Mouse (Mus musculus): ENCODE measurements around the gene Dync1i1. TPM values are rescaled to one million over a fixed set of nuclear protein-coding genes. Genes with fewer than 3 reads are reported as not detected.

Gene Dync1i1
- polyA plus RNA-seq, 1 experiment from 2014 or later: 1.6 TPM

DNA sequence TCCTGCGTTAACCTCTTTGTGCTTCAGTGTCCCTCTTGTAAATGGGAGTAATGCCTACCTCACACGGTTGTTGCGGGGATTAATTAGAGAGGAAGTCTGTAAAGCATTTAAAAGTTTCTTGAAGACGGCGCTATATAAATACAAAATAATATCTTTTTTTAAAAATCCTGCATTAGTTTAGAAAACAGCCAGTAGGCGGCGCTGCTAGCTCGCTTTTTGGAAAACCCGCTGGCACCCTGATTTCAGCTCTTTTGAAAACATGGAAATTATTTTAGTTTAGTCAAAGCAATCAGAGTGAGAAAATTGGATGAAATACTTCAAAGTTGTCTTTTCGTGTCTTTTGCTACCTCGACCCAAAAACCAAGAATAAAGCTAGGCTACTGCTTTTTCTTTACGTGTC, 132.9 kb downstream of the Dync1i1 start:
- DNase-seq (ENCODE audit: low spot score, missing footprints) (peak; percentile 95), ATAC-seq (ENCODE audit: low FRiP score) (no peak)
- Histone ChIP-seq H3K4me1 (ENCODE audit: control insufficient read depth, insufficient read depth, low read length) (no peaks in the 10 kb centered on the region), H3K4me3 (ENCODE audit: low read depth, low read length) (no peak overlapping the region), H3K27ac (ENCODE audit: low read depth, low read length) (no peak overlapping the region), H3K9ac (ENCODE audit: low read length) (no peak overlapping the region), H3K4me2 (no peak overlapping the region), H3K27me3 (ENCODE audit: control insufficient read depth, insufficient read depth, low read length) (no peaks in the 10 kb centered on the region), H3K36me3 (ENCODE audit: control insufficient read depth, insufficient read depth, low read length) (no peaks in the 10 kb centered on the region), H3K9me3 (ENCODE audit: control insufficient read depth, low read length) (no peaks in the 10 kb centered on the region)
- WGBS: 19% methylated on average over 12 of the region's 12 CpGs

DNA sequence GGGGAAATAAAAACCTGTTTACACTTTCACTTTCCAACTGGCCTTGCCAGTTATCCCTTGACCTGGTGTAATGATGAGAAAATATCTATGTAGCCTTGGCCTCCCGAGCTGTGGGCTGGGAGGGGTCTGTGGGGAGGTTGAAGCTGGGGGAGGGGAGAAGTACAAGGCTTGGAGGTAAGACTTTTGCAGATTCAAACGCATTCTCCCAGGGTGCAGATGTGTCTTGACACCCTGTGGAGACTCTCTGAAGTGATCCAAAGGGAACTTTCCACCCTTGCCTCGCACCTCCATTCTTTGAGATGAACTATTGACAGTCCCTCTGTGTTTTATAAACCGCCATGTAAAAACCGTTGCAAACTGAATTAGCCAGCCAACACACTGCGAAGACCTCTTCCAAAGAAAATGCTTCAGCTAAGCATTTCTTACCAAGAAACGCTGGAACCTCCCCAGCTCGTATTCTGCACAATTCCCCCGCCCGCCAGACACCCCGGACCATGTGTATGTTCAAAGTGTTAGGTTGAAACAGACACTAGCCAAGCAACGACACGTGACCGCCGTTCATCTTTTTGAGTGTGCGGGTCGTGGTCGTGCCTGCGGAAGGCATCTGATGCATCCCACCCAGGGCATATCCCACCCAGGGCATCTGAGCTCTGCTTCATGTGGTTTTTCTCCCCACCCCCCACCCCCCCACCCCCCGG, 133.6 kb downstream of the Dync1i1 start:
- Histone ChIP-seq H3K9ac (ENCODE audit: low read length) (no peak overlapping the region), H3K4me3 (ENCODE audit: low read depth, low read length) (no peak overlapping the region), H3K4me1 (ENCODE audit: control insufficient read depth, insufficient read depth, low read length) (no peaks in the 10 kb centered on the region), H3K27ac (ENCODE audit: low read depth, low read length) (no peak overlapping the region), H3K9me3 (ENCODE audit: control insufficient read depth, low read length) (no peaks in the 10 kb centered on the region), H3K27me3 (ENCODE audit: control insufficient read depth, insufficient read depth, low read length) (no peaks in the 10 kb centered on the region), H3K36me3 (ENCODE audit: control insufficient read depth, insufficient read depth, low read length) (no peaks in the 10 kb centered on the region), H3K4me2 (0 out of 2 replicates have a peak overlapping the region, but pooled peaks have one; percentile 10)
- DNase-seq (ENCODE audit: low spot score, missing footprints): peak; percentile 90
- ATAC-seq (ENCODE audit: low FRiP score): peak; percentile 85
- 63% methylated on average over 20 of the region's 20 CpGs for WGBS

DNA sequence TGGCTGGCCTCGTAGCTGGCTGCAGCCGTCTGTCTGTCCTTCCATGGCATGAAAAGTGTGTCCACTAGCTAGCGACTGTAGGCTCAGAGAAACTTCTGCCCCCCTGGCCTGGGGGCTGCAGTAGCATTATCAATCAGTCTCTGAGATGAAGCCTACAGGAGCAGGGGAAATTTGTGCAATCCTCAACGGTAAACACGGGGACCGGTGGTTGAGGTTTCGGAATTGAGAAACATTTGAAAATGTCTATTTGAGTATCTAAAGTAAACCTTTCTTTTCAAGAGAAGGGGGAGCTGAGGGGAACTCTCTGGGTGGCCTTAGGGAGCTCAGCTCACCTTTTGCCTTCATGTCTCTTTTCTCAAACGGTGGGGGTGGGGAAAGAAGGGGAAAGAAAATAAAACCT, 134.2 kb downstream of the Dync1i1 start:
- Histone ChIP-seq H3K9ac (ENCODE audit: low read length) (no peak overlapping the region), H3K36me3 (ENCODE audit: control insufficient read depth, insufficient read depth, low read length) (no peaks in the 10 kb centered on the region), H3K4me1 (ENCODE audit: control insufficient read depth, insufficient read depth, low read length) (no peaks in the 10 kb centered on the region), H3K9me3 (ENCODE audit: control insufficient read depth, low read length) (no peaks in the 10 kb centered on the region), H3K4me2 (no peak overlapping the region), H3K4me3 (ENCODE audit: low read depth, low read length) (no peak overlapping the region), H3K27ac (ENCODE audit: low read depth, low read length) (no peak overlapping the region), H3K27me3 (ENCODE audit: control insufficient read depth, insufficient read depth, low read length) (no peaks in the 10 kb centered on the region)
- peak; percentile 80 for DNase-seq (ENCODE audit: low spot score, missing footprints)
- ATAC-seq (ENCODE audit: low FRiP score): no peak; the same call in 1 of the 2 replicates
- 70% methylated on average over 8 of the region's 8 CpGs for WGBS

DNA sequence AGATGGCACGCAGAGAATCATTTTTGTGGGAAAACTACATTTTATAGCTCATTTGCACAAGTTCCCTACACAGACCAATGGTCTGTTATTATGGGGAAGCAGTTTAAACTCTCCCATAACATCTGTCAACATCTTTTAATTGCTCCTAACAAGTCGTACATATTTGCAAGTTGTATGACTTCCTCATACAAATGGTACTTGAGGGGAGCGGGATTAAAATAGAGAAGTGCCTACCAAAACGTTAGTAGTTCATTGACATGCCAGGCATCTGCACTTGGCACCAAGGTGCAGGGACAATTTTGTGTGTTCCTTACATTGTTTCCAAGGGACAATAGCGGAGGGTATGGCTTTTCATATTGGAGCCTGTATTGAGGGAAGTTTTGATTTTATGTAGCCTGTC, 140.7 kb downstream of the Dync1i1 start:
- Histone ChIP-seq H3K9ac (ENCODE audit: low read length) (no peak overlapping the region), H3K4me1 (ENCODE audit: control insufficient read depth, insufficient read depth, low read length) (no peaks in the 10 kb centered on the region), H3K4me3 (ENCODE audit: low read depth, low read length) (no peak overlapping the region), H3K4me2 (no peak overlapping the region), H3K36me3 (ENCODE audit: control insufficient read depth, insufficient read depth, low read length) (no peaks in the 10 kb centered on the region), H3K9me3 (ENCODE audit: control insufficient read depth, low read length) (no peaks in the 10 kb centered on the region), H3K27ac (ENCODE audit: low read depth, low read length) (no peak overlapping the region), H3K27me3 (ENCODE audit: control insufficient read depth, insufficient read depth, low read length) (no peaks in the 10 kb centered on the region)
- WGBS: 89% methylated on average over 5 of the region's 5 CpGs
- ATAC-seq (ENCODE audit: low FRiP score): no peak
- DNase-seq (ENCODE audit: low spot score, missing footprints): peak; percentile 60

DNA sequence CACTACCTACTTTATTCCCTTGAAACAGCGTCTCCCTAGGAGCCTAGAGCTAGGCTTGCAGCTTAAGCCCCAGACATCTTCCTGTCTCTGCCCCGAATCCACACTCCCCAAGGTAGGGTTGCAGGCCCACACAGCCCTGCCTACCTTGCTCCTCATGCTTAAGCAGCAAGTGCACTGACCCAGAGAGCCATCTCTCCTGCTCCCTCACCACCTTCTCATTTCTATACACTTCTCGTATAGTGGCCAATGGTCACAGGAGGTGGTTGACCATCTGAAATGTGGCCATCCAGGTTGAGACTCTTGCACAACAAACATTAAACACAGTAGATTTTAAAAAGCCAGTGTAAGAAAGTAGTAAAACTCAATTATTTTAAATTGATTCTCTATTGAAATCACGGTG, 141.8 kb downstream of the Dync1i1 start:
- Histone ChIP-seq H3K36me3 (ENCODE audit: control insufficient read depth, insufficient read depth, low read length) (no peaks in the 10 kb centered on the region), H3K27me3 (ENCODE audit: control insufficient read depth, insufficient read depth, low read length) (no peaks in the 10 kb centered on the region), H3K4me1 (ENCODE audit: control insufficient read depth, insufficient read depth, low read length) (no peaks in the 10 kb centered on the region), H3K9ac (ENCODE audit: low read length) (no peak overlapping the region), H3K27ac (ENCODE audit: low read depth, low read length) (no peak overlapping the region), H3K9me3 (ENCODE audit: control insufficient read depth, low read length) (no peaks in the 10 kb centered on the region), H3K4me3 (ENCODE audit: low read depth, low read length) (no peak overlapping the region), H3K4me2 (no peak overlapping the region)
- ATAC-seq (ENCODE audit: low FRiP score) (no peak), DNase-seq (ENCODE audit: low spot score, missing footprints) (peak; percentile 54)
- WGBS: 87% methylated on average over 4 of the region's 4 CpGs

GRCm38 (mm10) chr6:5871060-5871459, 145.6 kb downstream of the Dync1i1 start:
- Histone ChIP-seq H3K27me3 (ENCODE audit: control insufficient read depth, insufficient read depth, low read length) (no peaks in the 10 kb centered on the region), H3K27ac (ENCODE audit: low read depth, low read length) (no peak overlapping the region), H3K9ac (ENCODE audit: low read length) (no peak overlapping the region), H3K4me1 (ENCODE audit: control insufficient read depth, insufficient read depth, low read length) (no peaks in the 10 kb centered on the region), H3K4me2 (no peak overlapping the region), H3K9me3 (ENCODE audit: control insufficient read depth, low read length) (no peaks in the 10 kb centered on the region), H3K4me3 (ENCODE audit: low read depth, low read length) (no peak overlapping the region), H3K36me3 (ENCODE audit: control insufficient read depth, insufficient read depth, low read length) (no peaks in the 10 kb centered on the region)
- WGBS: 83% methylated on average over 5 of the region's 5 CpGs
- ATAC-seq (ENCODE audit: low FRiP score) (no peak), DNase-seq (ENCODE audit: low spot score, missing footprints) (peak; percentile 47)

- 86% methylated on average over 15 of the region's 15 CpGs for WGBS
- DNase-seq (ENCODE audit: low spot score, missing footprints) (peak; percentile 61), ATAC-seq (ENCODE audit: low FRiP score) (no peak)
- H3K27me3 ChIP-seq (ENCODE audit: control insufficient read depth, insufficient read depth, low read length): no peaks in the 10 kb centered on the region
- no peaks in the 10 kb centered on the region for H3K9me3 ChIP-seq (ENCODE audit: control insufficient read depth, low read length)
- no peaks in the 10 kb centered on the region for H3K4me1 ChIP-seq (ENCODE audit: control insufficient read depth, insufficient read depth, low read length)
- no peaks in the 10 kb centered on the region for H3K36me3 ChIP-seq (ENCODE audit: control insufficient read depth, insufficient read depth, low read length)
- H3K4me3 ChIP-seq (ENCODE audit: low read depth, low read length): no peak overlapping the region
- no peak overlapping the region for H3K9ac ChIP-seq (ENCODE audit: low read length)
- no peak overlapping the region for H3K27ac ChIP-seq (ENCODE audit: low read depth, low read length)
- H3K4me2 ChIP-seq: no peak overlapping the region
Observed at GRCm38 (mm10) chr6:5871581-5872298, 146.3 kb downstream of the Dync1i1 start.

DNA sequence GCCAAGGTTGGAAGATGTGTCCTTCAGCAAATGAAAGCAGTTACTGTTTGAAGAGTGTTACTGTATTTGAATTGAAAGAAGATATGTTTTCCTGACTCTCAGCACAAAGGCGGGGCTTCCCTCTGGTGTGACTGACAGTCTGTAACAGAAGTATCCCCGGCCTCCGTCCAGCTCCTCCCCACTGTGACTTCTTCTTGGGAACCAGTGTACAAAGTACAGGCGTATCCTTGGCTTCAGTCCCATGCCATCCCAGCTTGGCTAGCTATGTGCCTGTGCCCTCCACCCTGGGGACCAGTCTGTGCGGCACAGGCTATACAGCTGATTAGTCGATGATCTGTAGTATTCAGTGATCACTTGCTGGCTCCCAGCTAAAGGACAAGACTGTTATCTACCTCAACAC, 163.9 kb downstream of the Dync1i1 start:
- Histone ChIP-seq H3K27me3 (ENCODE audit: control insufficient read depth, insufficient read depth, low read length) (no peaks in the 10 kb centered on the region), H3K27ac (ENCODE audit: low read depth, low read length) (no peak overlapping the region), H3K4me2 (no peak overlapping the region), H3K4me3 (ENCODE audit: low read depth, low read length) (no peak overlapping the region), H3K36me3 (ENCODE audit: control insufficient read depth, insufficient read depth, low read length) (no peaks in the 10 kb centered on the region), H3K9ac (ENCODE audit: low read length) (no peak overlapping the region), H3K9me3 (ENCODE audit: control insufficient read depth, low read length) (no peaks in the 10 kb centered on the region), H3K4me1 (ENCODE audit: control insufficient read depth, insufficient read depth, low read length) (no peaks in the 10 kb centered on the region)
- WGBS: 84% methylated on average over 6 of the region's 6 CpGs
- DNase-seq (ENCODE audit: low spot score, missing footprints) (no peak), ATAC-seq (ENCODE audit: low FRiP score) (no peak)

- Histone ChIP-seq H3K4me2 (no peak overlapping the region), H3K27ac (ENCODE audit: low read depth, low read length) (no peak overlapping the region), H3K4me1 (ENCODE audit: control insufficient read depth, insufficient read depth, low read length) (no peaks in the 10 kb centered on the region), H3K9me3 (ENCODE audit: control insufficient read depth, low read length) (no peaks in the 10 kb centered on the region), H3K27me3 (ENCODE audit: control insufficient read depth, insufficient read depth, low read length) (no peaks in the 10 kb centered on the region), H3K36me3 (ENCODE audit: control insufficient read depth, insufficient read depth, low read length) (no peaks in the 10 kb centered on the region), H3K9ac (ENCODE audit: low read length) (no peak overlapping the region), H3K4me3 (ENCODE audit: low read depth, low read length) (no peak overlapping the region)
- DNase-seq (ENCODE audit: low spot score, missing footprints): no peak
- no peak for ATAC-seq (ENCODE audit: low FRiP score)
- 88% methylated on average over 7 of the region's 7 CpGs for WGBS
Observed at GRCm38 (mm10) chr6:5911295-5911694, 185.9 kb downstream of the Dync1i1 start.
